Mouse (Mus musculus): Measurements from ENCODE around the gene Nono.

- TF ChIP-seq POLR2A (IDR thresholded peaks at IDR 0.05; ENCODE audit: low read depth, low read length) (no peak), CTCF (conservative IDR thresholded peaks at IDR 0.05; ENCODE audit: insufficient read depth, insufficient read length, low read depth, low read length) (no peak)
These were observed 22.5 kb downstream of the Nono start for GRCm38 (mm10) chrX:101451591-101451990.

All from kidney, adult 2 months (tissue).